Mouse (Mus musculus): ENCODE data around the gene Tmem132d. TPM values are rescaled to one million over a fixed set of nuclear protein-coding genes. Genes with fewer than 3 reads are reported as not detected.

Tmem132d gene
- total RNA-seq, 2 experiments from 2014 or later: 0.14 to 0.22 TPM

GRCm38 (mm10) chr5:128236638-128237335 is 196.1 kb downstream of the Tmem132d start:
- DNase-seq: no peak
- intact Hi-C loops (cut with DNase I): no loop called here

GRCm38 (mm10) chr5:128235611-128236010 is 197.3 kb downstream of the Tmem132d start:
- no peak for DNase-seq
- intact Hi-C loops (cut with DNase I): no loop called here

- intact Hi-C loops (cut with DNase I): no loop called here
- DNase-seq: no peak
Observed at GRCm38 (mm10) chr5:128233101-128233500, 199.8 kb downstream of the Tmem132d start.

GRCm38 (mm10) chr5:128218281-128218680 is 214.6 kb downstream of the Tmem132d start:
- intact Hi-C loops (cut with DNase I): no loop called here
- DNase-seq: no peak

GRCm38 (mm10) chr5:128211125-128211524 is 221.8 kb downstream of the Tmem132d start:
- DNase-seq: no peak
- intact Hi-C loops (cut with DNase I): no loop called here

- no peak for DNase-seq
- intact Hi-C loops (cut with DNase I): no loop called here
Observed at GRCm38 (mm10) chr5:128205716-128206115, 227.2 kb downstream of the Tmem132d start.

GRCm38 (mm10) chr5:128204685-128205320 is 228.1 kb downstream of the Tmem132d start:
- DNase-seq: no peak
- intact Hi-C loops (cut with DNase I): no loop called here

- intact Hi-C loops (cut with DNase I): no loop called here
- DNase-seq: no peak
Observed at GRCm38 (mm10) chr5:128203879-128204581, 228.8 kb downstream of the Tmem132d start.

- intact Hi-C loops (cut with DNase I): no loop called here
- DNase-seq: no peak
Observed at GRCm38 (mm10) chr5:128194106-128194505, 238.8 kb downstream of the Tmem132d start.

- intact Hi-C loops (cut with DNase I): no loop called here
- DNase-seq: no peak
Observed at GRCm38 (mm10) chr5:128192485-128193055, 240.3 kb downstream of the Tmem132d start.

- intact Hi-C loops (cut with DNase I): no loop called here
- no peak for DNase-seq
Observed at GRCm38 (mm10) chr5:128191710-128192109, 241.2 kb downstream of the Tmem132d start.

GRCm38 (mm10) chr5:128190243-128190820 is 242.5 kb downstream of the Tmem132d start:
- DNase-seq: no peak
- intact Hi-C loops (cut with DNase I): no loop called here

- intact Hi-C loops (cut with DNase I): no loop called here
- DNase-seq: no peak
Observed at GRCm38 (mm10) chr5:128176234-128176633, 256.6 kb downstream of the Tmem132d start.

- intact Hi-C loops (cut with DNase I): no loop called here
- no peak for DNase-seq
Observed at GRCm38 (mm10) chr5:128158901-128159675, 273.8 kb downstream of the Tmem132d start.

- intact Hi-C loops (cut with DNase I): no loop called here
Observed at GRCm38 (mm10) chr5:128151461-128151860, 281.4 kb downstream of the Tmem132d start.

GRCm38 (mm10) chr5:128146901-128147645 is 285.8 kb downstream of the Tmem132d start:
- no peak for DNase-seq
- intact Hi-C loops (cut with DNase I): no loop called here

More at GRCm38 (mm10) chr5:128151461-128151860, 281.4 kb downstream of the Tmem132d start:
- no peak for DNase-seq

- intact Hi-C loops (cut with DNase I): no loop called here
- DNase-seq: no peak
Observed at GRCm38 (mm10) chr5:128144799-128145198, 288.1 kb downstream of the Tmem132d start.

GRCm38 (mm10) chr5:128136818-128137217 is 296.1 kb downstream of the Tmem132d start:
- no peak for DNase-seq
- intact Hi-C loops (cut with DNase I): no loop called here

GRCm38 (mm10) chr5:128122656-128123055 is 310.2 kb downstream of the Tmem132d start:
- intact Hi-C loops (cut with DNase I): no loop called here

More at GRCm38 (mm10) chr5:128122656-128123055, 310.2 kb downstream of the Tmem132d start:
- DNase-seq: no peak
